Mouse (Mus musculus) cerebellum, postnatal 36 days (tissue): ENCODE measurements at regions not wholly inside any gene's neighbourhood (a gene's known extent, or its start where the extent isn't known, plus 50 kb on each side); places are given as distances from the start of the nearest gene placed in this dataset.

Experiments used
- DNase-seq, 2 experiments: peaks; one replicate each; pipeline ENCODE4 v3.0.0; 2021 to 2022; ENCODE audit warnings: mixed read lengths in 2 of 2

DNA sequence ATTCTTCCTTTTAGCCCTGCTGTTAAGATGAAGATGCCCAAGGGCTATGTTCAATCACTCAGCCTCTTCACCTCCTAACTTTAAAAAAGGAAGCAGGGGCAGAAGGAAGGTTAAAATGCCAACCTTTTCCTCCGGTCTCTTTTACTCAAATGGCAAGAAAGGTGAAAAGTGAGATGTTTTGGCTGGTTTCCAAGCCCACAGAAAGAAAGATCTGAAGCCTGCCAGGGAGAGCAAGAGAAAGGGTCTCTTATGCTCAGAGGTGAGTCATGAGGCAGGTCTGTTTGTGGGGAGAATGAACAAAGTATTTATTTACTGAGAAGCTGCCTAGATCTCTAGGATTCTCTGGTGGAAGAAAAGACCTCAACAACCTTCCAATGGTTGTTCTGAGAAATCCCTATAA, 162.1 kb upstream of the Kirrel3 start:
- DNase-seq, result no peak

DNA sequence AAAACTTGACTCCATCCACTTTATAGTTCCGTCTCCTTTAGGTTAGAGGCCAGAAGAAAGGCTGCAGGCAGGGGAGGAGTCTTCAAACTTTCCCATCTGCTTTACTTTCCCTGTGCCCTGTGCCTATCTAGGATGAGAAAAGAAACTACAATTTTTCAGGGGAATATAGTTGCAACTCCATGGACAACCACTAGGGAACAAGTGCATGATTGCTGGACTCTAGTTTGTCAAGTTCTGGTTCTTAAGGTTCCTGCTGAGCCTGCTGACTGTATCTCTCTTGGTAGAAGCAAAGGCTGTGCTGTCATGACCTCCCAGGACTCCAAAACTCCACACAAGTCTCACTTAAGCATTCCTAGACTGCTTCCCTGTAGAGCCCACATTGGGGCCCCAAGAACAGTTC, 157.0 kb upstream of the Kirrel3 start:
- no peak for DNase-seq

GRCm38 (mm10) chr9:34334112-34334511, 151.6 kb upstream of the Kirrel3 start:
- no peak for DNase-seq

DNA sequence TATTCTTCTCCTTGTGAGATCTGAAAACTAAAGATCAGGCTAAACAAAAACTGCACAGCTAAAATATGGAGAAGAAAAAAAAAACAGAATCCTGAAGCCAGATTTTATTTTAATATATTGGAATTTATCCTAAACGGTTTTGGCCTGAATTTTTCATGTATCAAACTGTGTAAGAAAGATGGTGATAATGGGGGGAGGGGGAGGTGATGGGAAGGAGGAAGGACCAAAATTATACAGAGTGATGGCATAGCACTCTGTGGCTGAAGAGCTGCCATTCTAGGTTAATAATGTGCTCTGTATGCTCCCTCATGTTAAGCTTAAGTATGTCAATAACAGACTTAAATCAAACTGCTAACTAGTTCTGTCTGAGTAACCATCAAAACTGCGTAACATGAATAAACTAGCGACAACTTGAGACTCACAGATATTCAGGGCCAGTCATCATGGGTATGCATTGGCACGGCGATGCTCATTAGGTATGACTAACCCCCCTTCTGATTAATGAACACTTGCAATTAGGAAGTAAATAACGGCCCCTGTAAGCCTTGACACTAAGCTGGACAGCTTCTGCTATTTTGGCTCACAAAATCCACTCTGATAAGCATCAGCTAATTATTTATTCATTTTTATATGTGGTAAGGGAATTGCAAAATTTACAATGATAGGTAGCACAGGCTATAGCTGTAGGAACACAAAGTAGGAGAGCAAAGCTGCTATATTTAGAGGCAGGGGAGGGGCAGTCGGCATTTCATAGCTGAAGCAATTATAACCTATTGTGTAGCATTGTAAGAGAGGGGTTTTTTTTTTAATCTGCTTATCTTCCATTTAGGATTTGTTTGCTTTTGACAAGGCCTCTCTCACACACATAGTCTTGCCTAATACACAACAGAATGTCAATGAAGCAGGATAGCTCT, 150.9 kb upstream of the Kirrel3 start:
- no peak for DNase-seq

DNA sequence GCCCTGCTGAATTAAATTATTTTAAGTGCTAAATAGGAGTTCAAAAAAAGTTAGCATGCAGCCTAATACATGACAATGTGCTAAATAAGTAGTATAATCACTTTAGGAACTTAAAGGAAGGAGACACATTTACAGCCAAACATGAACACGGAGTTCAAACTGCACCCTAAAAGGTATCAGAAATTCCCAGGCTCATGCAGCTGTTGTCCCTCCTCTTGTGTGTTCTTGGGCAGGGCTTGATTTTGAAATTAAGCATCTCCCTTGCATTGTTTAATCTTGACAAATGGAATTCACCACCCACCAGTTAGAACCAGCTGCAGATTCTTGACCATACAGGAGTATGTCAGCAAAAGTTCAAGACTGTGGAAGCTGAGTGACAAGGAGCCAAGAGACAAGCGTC, 137.3 kb upstream of the Kirrel3 start:
- DNase-seq, result no peak

- no peak for DNase-seq
Measured at GRCm38 (mm10) chr9:34349997-34350396, 135.7 kb upstream of the Kirrel3 start.

- DNase-seq, result no peak
Measured at GRCm38 (mm10) chr9:34353744-34354143, 131.9 kb upstream of the Kirrel3 start.

DNA sequence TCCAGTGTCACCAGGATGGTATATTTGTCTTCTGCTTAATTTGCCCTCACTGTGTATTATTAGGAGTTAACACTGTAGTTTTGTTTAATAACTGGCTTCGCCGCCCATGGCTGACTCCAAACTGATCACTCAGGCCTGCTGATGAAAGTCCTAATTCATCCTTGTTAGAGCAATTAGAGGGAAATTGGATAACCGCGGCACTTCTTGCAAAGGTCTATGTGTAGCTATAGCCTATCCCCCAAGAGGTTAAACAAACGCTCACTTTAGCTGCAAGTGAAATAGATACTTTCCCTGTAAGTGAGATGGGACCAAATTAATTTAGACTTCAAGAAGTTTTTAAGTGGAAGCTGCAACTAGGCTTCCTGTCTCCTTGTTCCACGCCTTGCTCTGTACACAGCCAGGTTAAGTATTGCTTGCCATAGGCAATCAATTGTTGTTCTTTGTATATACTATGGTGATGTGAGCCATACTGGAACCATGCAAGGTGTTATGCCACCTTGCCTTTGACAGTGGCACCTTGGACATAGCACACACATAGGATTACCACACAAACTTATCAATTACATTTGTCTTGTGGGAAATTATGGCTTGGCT, 130.9 kb upstream of the Kirrel3 start:
- DNase-seq, result no peak

- DNase-seq, result no peak
Measured at GRCm38 (mm10) chr9:34370686-34371398, 114.9 kb upstream of the Kirrel3 start.

- DNase-seq, result no peak
Measured at GRCm38 (mm10) chr9:34375187-34375586, 110.5 kb upstream of the Kirrel3 start.

DNA sequence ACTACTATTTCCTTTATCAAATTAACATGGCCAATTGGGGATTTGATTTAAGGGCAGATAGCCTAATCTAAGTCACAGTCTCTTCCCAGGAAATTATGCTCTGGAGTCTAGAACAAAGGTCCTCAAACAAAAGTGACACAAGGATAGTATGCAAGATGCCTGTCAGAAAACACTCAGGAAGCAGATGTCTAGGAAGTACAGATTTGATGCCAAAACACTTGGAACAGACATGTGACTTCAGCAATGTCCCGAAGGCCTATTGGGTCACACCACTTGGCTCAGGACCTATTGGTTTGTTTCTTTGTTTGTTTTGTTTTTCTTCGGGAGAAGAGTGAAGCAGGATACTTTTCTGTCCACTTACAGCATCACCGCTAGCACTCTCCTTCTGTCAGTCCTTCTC, 105.7 kb upstream of the Kirrel3 start:
- no peak for DNase-seq

- no peak for DNase-seq
Measured at GRCm38 (mm10) chr9:34381601-34382000, 104.1 kb upstream of the Kirrel3 start.

DNA sequence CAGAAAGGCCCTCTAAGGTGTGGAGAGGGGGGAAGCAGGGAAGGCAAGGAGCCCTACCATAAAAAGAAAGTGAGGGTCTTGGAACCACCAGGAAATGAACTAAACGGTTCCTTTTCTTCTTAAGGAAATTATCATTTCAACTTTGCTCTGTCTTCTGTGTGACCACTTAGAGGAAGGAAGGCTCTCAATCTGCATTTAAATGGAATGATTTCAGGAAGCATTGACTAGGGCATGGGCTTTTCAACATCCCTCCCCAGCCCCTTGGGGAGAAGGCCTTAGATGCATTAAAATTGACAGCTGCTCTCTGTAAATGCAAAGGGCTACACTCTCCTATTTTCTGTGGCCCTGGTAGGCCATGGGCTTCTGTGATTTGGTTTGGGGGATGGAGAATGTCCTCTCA, 103.5 kb upstream of the Kirrel3 start:
- DNase-seq, result no peak

DNA sequence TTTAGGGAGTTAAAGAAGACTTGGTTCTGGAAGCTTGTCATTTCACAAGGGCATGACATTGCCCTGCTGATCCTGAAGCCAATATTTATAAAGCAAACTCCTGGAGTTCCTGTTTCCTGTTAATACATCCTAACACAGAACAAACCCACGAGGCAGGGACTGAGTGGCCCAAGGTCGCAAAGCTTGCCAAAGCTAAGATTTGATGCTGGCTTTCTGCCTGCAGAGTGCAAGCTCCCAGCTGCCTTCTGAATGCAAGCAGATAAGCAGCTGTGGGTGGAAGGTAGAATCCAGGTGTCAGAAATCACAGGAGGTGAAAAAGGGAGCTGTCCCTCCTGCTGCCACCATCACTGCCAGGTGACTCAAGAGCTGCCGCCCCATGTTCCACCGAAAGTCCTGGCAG, 99.6 kb upstream of the Kirrel3 start:
- no peak for DNase-seq

- no peak for DNase-seq
Measured at GRCm38 (mm10) chr9:34393042-34393441, 92.7 kb upstream of the Kirrel3 start.

GRCm38 (mm10) chr9:34395839-34396804, 89.6 kb upstream of the Kirrel3 start:
- DNase-seq, result no peak

DNA sequence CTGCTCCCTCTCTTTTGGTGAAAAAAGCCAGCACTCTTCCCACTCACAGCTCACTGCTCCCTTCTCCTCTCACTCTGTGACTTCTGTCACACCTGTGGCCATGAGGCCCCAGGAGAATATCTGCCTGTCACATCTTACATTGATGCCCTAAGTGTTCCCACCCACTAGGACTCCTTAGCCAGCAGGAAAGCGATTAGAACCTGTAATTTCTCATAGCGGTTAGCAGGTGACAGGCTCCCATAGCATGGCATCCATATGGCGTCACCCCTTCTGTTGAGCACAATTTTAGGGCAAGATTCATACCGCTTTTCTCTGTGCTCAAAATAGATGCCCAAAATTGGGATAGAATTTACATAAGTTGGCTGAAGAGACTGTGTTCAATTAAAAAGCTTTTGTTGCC, 74.0 kb upstream of the Kirrel3 start:
- DNase-seq, result no peak

DNA sequence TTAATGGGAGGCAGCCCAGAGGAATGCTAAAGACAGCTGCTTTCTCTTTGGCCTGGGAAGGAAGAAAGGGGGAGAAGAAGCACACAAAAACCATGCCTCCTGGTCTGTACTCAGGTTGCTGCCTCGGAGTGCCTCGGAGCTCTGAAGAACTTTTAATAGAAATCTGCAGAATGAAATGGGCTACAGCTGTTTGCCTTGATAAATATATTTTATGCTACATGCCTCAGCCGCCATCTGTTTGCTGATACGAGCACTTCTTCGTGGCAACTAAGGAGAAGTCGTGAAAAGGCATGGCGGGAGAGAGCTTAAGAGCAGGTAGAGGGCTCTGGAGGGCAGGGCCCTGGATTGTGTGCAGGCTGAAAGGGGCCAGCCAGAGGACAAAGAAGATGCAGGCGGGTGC, 69.5 kb upstream of the Kirrel3 start:
- DNase-seq, result no peak

DNA sequence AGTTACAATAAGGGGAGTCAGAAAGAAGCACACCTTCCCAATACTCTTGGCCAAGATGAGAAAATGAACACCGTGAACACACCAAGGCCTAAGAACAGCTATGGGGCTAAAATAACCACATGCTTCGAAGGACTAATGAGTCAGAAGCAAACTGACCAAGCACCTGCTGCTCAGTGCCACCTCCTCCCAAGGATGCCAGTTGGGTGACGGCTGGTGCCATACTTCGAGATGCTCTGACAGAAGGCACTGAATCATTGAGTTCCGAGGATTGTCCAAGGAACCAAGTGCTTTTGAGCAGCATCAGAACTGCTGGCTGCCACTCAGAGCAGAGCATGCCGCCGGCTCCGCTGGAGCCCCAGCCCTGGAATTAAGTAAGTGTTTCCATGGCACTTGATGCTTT, 67.6 kb upstream of the Kirrel3 start:
- DNase-seq, result no peak

DNA sequence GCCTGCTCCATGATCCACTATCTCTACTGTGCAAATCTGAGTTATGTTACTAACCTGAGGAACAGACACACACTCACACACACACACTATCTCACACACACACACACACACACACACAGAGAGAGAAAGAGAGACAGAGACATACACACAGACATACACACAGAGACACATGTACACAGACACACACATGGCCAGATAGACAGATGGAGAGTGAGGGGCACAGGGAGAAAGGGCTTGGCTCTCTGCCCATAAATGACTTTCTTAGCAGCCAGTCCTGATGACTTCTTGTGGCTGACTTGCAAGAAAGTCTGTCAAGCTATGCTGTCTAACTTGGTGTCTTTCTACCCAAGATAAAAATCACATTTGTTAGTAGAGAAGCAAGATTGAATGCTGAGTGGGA, 63.7 kb upstream of the Kirrel3 start:
- no peak for DNase-seq

DNA sequence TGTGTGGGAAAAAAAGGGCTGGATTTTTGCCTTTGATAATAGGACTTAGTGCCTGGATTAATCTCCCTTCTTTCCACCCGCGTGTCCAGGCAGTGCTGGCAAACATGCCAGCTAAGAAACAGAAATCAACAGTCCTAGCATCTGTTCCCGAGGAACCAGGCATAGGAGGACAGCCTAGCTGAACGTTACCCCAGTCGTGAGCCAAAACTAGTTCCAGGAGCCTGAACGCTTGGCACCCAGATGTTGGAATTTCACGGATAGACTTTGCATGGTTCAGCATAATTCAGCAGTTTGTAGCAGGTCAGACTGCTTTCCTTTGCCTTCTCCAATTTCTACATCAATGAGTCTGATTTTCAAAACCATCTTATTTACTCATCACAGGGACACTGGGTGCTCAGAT, 62.6 kb upstream of the Kirrel3 start:
- no peak for DNase-seq

DNA sequence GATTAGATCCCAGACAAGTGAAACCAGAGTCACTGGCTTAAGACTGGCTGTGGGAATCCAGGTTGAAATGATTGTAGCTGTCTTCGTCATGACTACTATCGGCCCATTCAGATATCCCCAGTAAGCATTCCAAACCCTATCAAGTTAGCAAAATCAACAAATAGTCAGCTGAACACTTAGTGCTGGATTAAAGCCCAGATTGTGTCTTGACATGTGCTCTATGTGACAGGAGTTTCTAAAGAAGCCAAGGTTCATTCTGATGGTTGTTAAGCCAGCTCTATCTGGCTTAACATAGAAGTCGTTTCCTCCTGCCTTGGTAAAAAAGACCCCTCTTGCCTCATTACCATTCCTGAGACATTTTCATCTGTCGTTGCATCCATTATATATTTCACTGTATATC, 59.1 kb upstream of the Kirrel3 start:
- DNase-seq, result no peak

DNA sequence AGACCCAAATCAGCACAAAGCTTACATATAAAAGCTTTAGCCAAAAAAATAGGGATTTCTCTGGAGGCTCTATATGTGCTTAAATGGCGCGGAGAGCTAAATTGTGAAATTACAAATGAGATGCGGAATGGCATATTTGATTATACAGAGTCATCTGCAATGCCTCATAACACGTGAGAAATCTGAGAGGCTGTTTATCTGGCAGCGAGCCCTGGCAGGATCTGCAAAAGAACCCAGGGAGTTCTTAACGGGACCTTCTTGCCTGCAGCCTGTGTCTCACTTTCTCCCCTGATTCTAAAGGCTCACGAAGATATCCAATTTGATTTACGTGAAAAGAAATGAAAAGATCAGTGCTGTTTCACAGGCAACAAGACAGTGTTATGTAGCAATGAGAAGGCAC, 58.0 kb upstream of the Kirrel3 start:
- DNase-seq, result no peak
